In the genomic region with DNA sequence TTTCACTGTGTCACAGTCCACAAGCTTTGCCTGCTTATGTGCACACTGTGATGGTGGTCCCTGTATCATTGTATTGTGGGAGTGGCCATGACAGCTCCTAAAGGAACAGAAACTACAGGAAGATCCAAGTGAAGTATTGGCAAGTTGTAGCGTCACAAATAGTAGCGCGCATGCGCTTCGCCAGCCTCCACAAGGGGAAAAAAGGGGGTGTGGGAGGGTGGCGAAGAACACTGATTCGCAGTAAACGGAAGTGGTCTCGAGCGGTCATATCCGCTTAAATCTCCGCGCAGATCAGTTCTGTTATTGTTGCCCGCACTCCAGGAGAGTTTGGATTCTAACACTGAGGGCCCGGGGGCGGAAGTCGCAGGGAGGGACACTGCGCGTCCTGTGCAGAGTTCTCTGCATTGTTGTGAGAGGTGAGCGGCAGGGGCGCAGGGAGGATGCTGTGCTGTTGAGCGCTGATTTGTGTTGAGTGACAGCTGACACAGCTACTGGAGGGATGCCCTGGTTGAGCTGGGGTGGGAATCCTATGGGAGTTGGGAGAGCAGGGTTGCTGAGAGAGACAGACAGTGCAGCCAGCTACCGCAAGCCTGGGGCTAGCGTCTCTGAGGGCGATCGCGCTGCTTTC, we compare ENCODE assay signal across 1 mouse cellular context.
TF ChIP-seq lines count a peak whose summit lies in the region.

A gene (plus strand): TSS at position 251 of the 628 bp plus-strand sequence.

TF ChIP-seq in CH12.LX, 34 proteins besides CTCF, POLR2A, EP300 and RAD21 (continued from another document):
- TF ChIP-seq MEF2A (IDR thresholded peaks at IDR 0.05; ENCODE audit: borderline replicate concordance, low read depth, low read length) (peak; percentile 56; the same call in 1 of the 2 replicates), MXI1 (IDR thresholded peaks at IDR 0.05; ENCODE audit: low read depth, low read length) (peak; percentile 39; the same call in 1 of the 2 replicates), TBP (conservative IDR thresholded peaks at IDR 0.05; ENCODE audit: low read depth, low read length) (0 out of 2 replicates have a peak, but pooled peaks have one; percentile 26), ZC3H11A (IDR thresholded peaks at IDR 0.05; ENCODE audit: low read depth, low read length) (no peak), TCF12 (IDR thresholded peaks at IDR 0.05; ENCODE audit: low read depth, low read length) (peak; percentile 78; the same call in 1 of the 2 replicates), MYC (IDR thresholded peaks at IDR 0.05; ENCODE audit: low read depth, low read length) (peak; percentile 56), MAX (IDR thresholded peaks at IDR 0.05; ENCODE audit: low read length) (peak; percentile 50; the same call in 1 of the 2 replicates), NRF1 (IDR thresholded peaks at IDR 0.05; ENCODE audit: low read depth, low read length) (peak; percentile 89), MAZ (IDR thresholded peaks at IDR 0.05; ENCODE audit: low read depth, low read length) (peak; percentile 49; the same call in 1 of the 2 replicates), HCFC1 (IDR thresholded peaks at IDR 0.05; ENCODE audit: low read depth, low read length) (peak; percentile 78), CHD2 (IDR thresholded peaks at IDR 0.05; ENCODE audit: low read length) (peak; percentile 33; the same call in 1 of the 2 replicates), RCOR1 (conservative IDR thresholded peaks at IDR 0.05; ENCODE audit: low read depth, low read length) (0 out of 2 replicates have a peak, but pooled peaks have one; percentile 45), BHLHE40 (IDR thresholded peaks at IDR 0.05; ENCODE audit: low read depth, low read length) (0 out of 2 replicates have a peak, but pooled peaks have one; percentile 31)
